Mouse (Mus musculus) heart, embryonic 16.5 days (tissue): ENCODE measurements around the gene Oas1h. TPM values are rescaled to one million over a fixed set of nuclear protein-coding genes. Genes with fewer than 3 reads are reported as not detected.

Source experiments
- ATAC-seq: fragments of 200-750 bp; cut with Nextera tagmentation; replicated peaks from 2 replicates; pipeline ENCODE4 v1.8.0; 2017; ENCODE audit warnings: moderate number of reproducible peaks; ENCODE audit not compliant: insufficient read depth, low FRiP score; ENCODE audit errors: extremely low read depth
- H3K27ac ChIP-seq: fragments of 300-500 bp; sonication (generic); 2 replicates; pipeline ENCODE4 v1.5.1; 2014; ENCODE audit warnings: mild to moderate bottlenecking, low read length, control low read depth, moderate library complexity
- H3K27me3 ChIP-seq: fragments of 300-500 bp; sonication (generic); 2 replicates; pipeline ENCODE4 v1.6.1; 2014; ENCODE audit warnings: low read length, mixed read lengths; ENCODE audit not compliant: control insufficient read depth, insufficient read depth
- H3K36me3 ChIP-seq: fragments of 300-500 bp; sonication (generic); 2 replicates; pipeline ENCODE4 v1.6.1; 2014; ENCODE audit not compliant: control insufficient read depth, insufficient read depth
- H3K4me1 ChIP-seq: fragments of 300-500 bp; sonication (generic); 2 replicates; pipeline ENCODE4 v1.6.1; 2014; ENCODE audit warnings: low read length, mixed read lengths; ENCODE audit not compliant: control insufficient read depth, insufficient read depth
- H3K4me2 ChIP-seq: fragments of 300-500 bp; sonication (generic); 2 replicates; pipeline ENCODE4 v1.6.1; 2014; ENCODE audit warnings: low read depth, mild to moderate bottlenecking, control low read depth, low read length
- H3K4me3 ChIP-seq: fragments of 300-500 bp; sonication (generic); 2 replicates; pipeline ENCODE4 v1.5.1; 2014; ENCODE audit warnings: mild to moderate bottlenecking, control low read depth, low read length
- H3K9ac ChIP-seq: fragments of 300-500 bp; sonication (generic); 2 replicates; pipeline ENCODE4 v1.6.1; 2014; ENCODE audit warnings: low read length, control low read depth
- H3K9me3 ChIP-seq: fragments of 300-500 bp; sonication (generic); replicated peaks from 2 replicates; pipeline ENCODE4 v1.6.1; 2016; ENCODE audit warnings: low read length; ENCODE audit not compliant: control insufficient read depth
- WGBS: fragments of 180-500 bp; shearing (Covaris S2); extraction: QIAGEN DNeasy Blood & Tissue Kit; methylation state at CpG from one replicate; pipeline ENCODE4 v1.1.7; 2014; 5-methylcytosine and 5-hydroxymethylcytosine counted together
- polyA plus RNA-seq: library from polyadenylated mRNA; unstranded; fragments of >200 nt; fragmentation: Nextera tagmentation; extraction: Ambion mirVana; gene quantifications from 2 replicates; pipeline ENCODE4 v1.2.1, GENCODE M21; 2015

Oas1h gene
- not detected in 2 replicates for polyA plus RNA-seq

GRCm38 (mm10) chr5:120861121-120861520 is at the start of gene Oas1h:
TSS of gene Oas1h (plus strand) at chr5:120861421.
- 45% methylated on average over 4 of the region's 4 CpGs for WGBS
- no peaks in the 10 kb centered on the region for H3K4me1 ChIP-seq
- no peak for ATAC-seq

GRCm38 (mm10) chr5:120811951-120812819 is 49.0 kb upstream of the Oas1h start, which contains the start of gene Oas1c:
TSS of gene Oas1c (minus strand) at chr5:120812514.
- Histone ChIP-seq H3K36me3 (no peaks in the 10 kb centered on the region), H3K4me2 (peak within 1 kb of the TSS; percentile 61), H3K4me3 (peak within 1 kb of the TSS; percentile 53), H3K27ac (peak within 1 kb of the TSS; percentile 49), H3K9ac (peak within 1 kb of the TSS; percentile 57), H3K9me3 (no peaks in the 10 kb centered on the region), H3K4me1 (0 out of 2 replicates have a peak, but pooled peaks cover 2% of the 10 kb centered on the region), H3K27me3 (no peaks in the 10 kb centered on the region)
- peak; percentile 77 for ATAC-seq
- WGBS, result 6% methylated on average over 18 of the region's 18 CpGs

More at GRCm38 (mm10) chr5:120861121-120861520, at the start of gene Oas1h:
- Histone ChIP-seq H3K4me3 (no peak within 1 kb of the TSS), H3K27ac (no peak within 1 kb of the TSS), H3K9me3 (no peaks in the 10 kb centered on the region), H3K27me3 (no peaks in the 10 kb centered on the region), H3K4me2 (no peak within 1 kb of the TSS), H3K9ac (no peak within 1 kb of the TSS), H3K36me3 (no peaks in the 10 kb centered on the region)

- Histone ChIP-seq H3K27me3 (no peaks in the 10 kb centered on the region), H3K4me1 (0 out of 2 replicates have a peak, but pooled peaks cover 2% of the 10 kb centered on the region), H3K27ac (no peak overlapping the region), H3K9me3 (no peaks in the 10 kb centered on the region), H3K36me3 (no peaks in the 10 kb centered on the region), H3K4me3 (peak overlapping the region; percentile 53), H3K4me2 (peak overlapping the region; percentile 61), H3K9ac (peak overlapping the region; percentile 53)
- no peak for ATAC-seq
- 72% methylated on average over 6 of the region's 6 CpGs for WGBS
Observed at GRCm38 (mm10) chr5:120813023-120813422, 48.2 kb upstream of the Oas1h start.

- Histone ChIP-seq H3K9me3 (peaks cover 15% of the 10 kb centered on the region), H3K27ac (no peak overlapping the region), H3K4me2 (no peak overlapping the region), H3K27me3 (no peaks in the 10 kb centered on the region), H3K4me1 (0 out of 2 replicates have a peak, but pooled peaks cover 2% of the 10 kb centered on the region), H3K36me3 (no peaks in the 10 kb centered on the region; the same call in none of the 2 replicates), H3K4me3 (no peak overlapping the region), H3K9ac (no peak overlapping the region)
- ATAC-seq, result no peak
- 60% methylated on average over 3 of the region's 3 CpGs for WGBS
Observed at GRCm38 (mm10) chr5:120815949-120816348, 45.3 kb upstream of the Oas1h start.

- Histone ChIP-seq H3K9me3 (peaks cover 15% of the 10 kb centered on the region), H3K27ac (no peak overlapping the region), H3K4me2 (no peak overlapping the region), H3K27me3 (no peaks in the 10 kb centered on the region), H3K36me3 (no peaks in the 10 kb centered on the region; the same call in none of the 2 replicates), H3K4me3 (no peak overlapping the region), H3K4me1 (no peaks in the 10 kb centered on the region), H3K9ac (no peak overlapping the region)
- ATAC-seq, result no peak
Observed at GRCm38 (mm10) chr5:120818999-120819398, 42.2 kb upstream of the Oas1h start.

- ATAC-seq, result no peak
- 71% methylated on average over 4 of the region's 4 CpGs for WGBS
- Histone ChIP-seq H3K27me3 (peaks cover 7% of the 10 kb centered on the region), H3K4me3 (no peak overlapping the region), H3K9me3 (no peaks in the 10 kb centered on the region), H3K4me2 (no peak overlapping the region), H3K4me1 (no peaks in the 10 kb centered on the region), H3K36me3 (no peaks in the 10 kb centered on the region), H3K27ac (no peak overlapping the region), H3K9ac (no peak overlapping the region)
Observed at GRCm38 (mm10) chr5:120831031-120831430, 30.2 kb upstream of the Oas1h start.

- no peak for ATAC-seq
- no peaks in the 10 kb centered on the region for H3K9me3 ChIP-seq
- peaks cover 7% of the 10 kb centered on the region for H3K27me3 ChIP-seq
- no peaks in the 10 kb centered on the region for H3K4me1 ChIP-seq
- no peak overlapping the region for H3K4me3 ChIP-seq
- no peak overlapping the region for H3K27ac ChIP-seq
- 15% methylated on average over 17 of the region's 17 CpGs for WGBS
- H3K4me2 ChIP-seq, result no peak overlapping the region
- no peak overlapping the region for H3K9ac ChIP-seq
- no peaks in the 10 kb centered on the region for H3K36me3 ChIP-seq
Observed at GRCm38 (mm10) chr5:120833335-120834280, 27.6 kb upstream of the Oas1h start.

GRCm38 (mm10) chr5:120836731-120837585 is 24.3 kb upstream of the Oas1h start:
- H3K4me2 ChIP-seq, result no peak overlapping the region
- H3K4me3 ChIP-seq, result no peak overlapping the region
- no peak overlapping the region for H3K27ac ChIP-seq
- ATAC-seq, result no peak
- peaks cover 7% of the 10 kb centered on the region for H3K27me3 ChIP-seq
- no peaks in the 10 kb centered on the region for H3K4me1 ChIP-seq
- 5% methylated on average over 8 of the region's 8 CpGs for WGBS
- H3K36me3 ChIP-seq, result no peaks in the 10 kb centered on the region
- H3K9ac ChIP-seq, result no peak overlapping the region
- no peaks in the 10 kb centered on the region for H3K9me3 ChIP-seq
